Mouse (Mus musculus): ENCODE results near the gene Dctpp1. TPM values are rescaled to one million over a fixed set of nuclear protein-coding genes. Genes with fewer than 3 reads are reported as not detected.

Dctpp1 gene
- polyA plus RNA-seq, 1 experiment from 2014 or later, result 345 TPM

DNA sequence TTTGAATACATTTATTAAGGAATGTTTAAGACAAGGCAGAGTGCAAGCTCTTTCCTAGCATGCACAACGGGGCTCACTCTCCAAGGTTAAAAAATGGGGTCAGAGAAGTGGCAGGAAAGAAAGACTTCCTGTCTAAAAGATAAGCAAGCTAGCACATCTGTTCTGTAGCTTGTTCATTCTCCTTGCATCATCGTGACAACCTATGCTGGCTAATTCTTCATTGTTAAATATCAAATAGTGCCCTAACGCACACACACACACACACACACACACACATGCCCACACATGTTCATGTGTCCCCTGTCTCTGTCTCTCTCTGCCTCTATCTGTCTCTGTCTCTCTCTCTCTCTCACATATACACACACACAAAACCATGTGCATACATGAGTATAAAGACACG lies 20.6 kb upstream of the Dctpp1 start:
- DNase-seq (ENCODE audit: low spot score), result no peak
- Histone ChIP-seq H3K4me1 (peaks cover 25% of the 10 kb centered on the region), H3K9me3 (replicated peaks) (no peaks in the 10 kb centered on the region), H3K27ac (replicated peaks) (no peak overlapping the region), H3K36me3 (no peaks in the 10 kb centered on the region), H3K27me3 (ENCODE audit: low read depth, poor library complexity, severe bottlenecking) (no peaks in the 10 kb centered on the region), H3K4me3 (no peak overlapping the region)
- WGBS, result 81% methylated on average over 4 of the region's 4 CpGs

DNA sequence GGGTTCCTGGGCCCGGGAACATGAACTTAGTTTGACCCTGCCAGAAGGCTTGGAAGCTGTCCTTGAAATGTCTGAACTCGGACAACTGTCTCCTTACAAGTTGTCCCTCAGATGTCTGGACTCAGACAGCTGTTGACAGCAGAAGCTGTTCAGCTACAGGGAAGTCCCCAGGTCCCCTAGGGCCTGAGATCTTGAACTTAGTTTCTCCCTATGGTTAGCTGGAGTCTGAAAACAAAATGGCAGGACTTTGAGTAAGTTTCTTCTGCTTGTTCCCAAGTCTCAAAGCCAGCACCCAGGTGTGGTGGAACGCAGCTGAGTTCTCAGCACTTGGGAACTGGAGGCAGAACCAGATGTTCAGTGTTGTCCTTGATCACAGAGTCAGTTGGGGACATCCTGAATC lies 19.6 kb upstream of the Dctpp1 start:
- 87% methylated on average over 3 of the region's 3 CpGs for WGBS
- no peaks in the 10 kb centered on the region for H3K9me3 ChIP-seq (replicated peaks)
- no peak for DNase-seq (ENCODE audit: low spot score)
- H3K36me3 ChIP-seq, result no peaks in the 10 kb centered on the region
- H3K27me3 ChIP-seq (ENCODE audit: low read depth, poor library complexity, severe bottlenecking), result no peaks in the 10 kb centered on the region
- H3K4me3 ChIP-seq, result no peak overlapping the region
- no peak overlapping the region for H3K27ac ChIP-seq (replicated peaks)
- peaks cover 25% of the 10 kb centered on the region for H3K4me1 ChIP-seq

DNA sequence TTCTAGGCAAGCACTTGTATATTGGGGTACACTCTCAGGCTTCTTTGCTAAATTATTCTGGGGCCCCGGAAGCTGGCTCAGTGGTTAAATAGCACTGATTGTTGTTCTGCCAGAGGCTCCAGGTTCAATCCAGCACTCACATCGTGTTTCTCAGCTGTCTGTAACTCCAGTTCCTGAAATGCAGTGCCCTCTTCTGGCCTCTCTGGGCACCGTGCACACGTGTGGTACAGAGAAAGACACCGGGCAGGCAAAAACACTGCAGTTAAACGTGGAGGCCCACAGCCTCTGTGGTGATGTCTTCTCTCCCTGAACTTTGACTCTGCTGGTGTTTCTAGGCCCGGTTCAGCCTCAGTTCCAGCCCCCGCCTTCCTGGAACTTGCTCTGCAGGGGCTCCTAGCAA lies 17.8 kb upstream of the Dctpp1 start:
- H3K27ac ChIP-seq (replicated peaks), result peak overlapping the region; percentile 49; the same call in 1 of the 2 replicates
- DNase-seq (ENCODE audit: low spot score), result peak; percentile 49
- 26% methylated on average over 8 of the region's 8 CpGs for WGBS
- H3K36me3 ChIP-seq, result no peaks in the 10 kb centered on the region
- H3K4me3 ChIP-seq, result no peak overlapping the region
- H3K9me3 ChIP-seq (replicated peaks), result no peaks in the 10 kb centered on the region
- H3K27me3 ChIP-seq (ENCODE audit: low read depth, poor library complexity, severe bottlenecking), result no peaks in the 10 kb centered on the region
- peaks cover 33% of the 10 kb centered on the region for H3K4me1 ChIP-seq

DNA sequence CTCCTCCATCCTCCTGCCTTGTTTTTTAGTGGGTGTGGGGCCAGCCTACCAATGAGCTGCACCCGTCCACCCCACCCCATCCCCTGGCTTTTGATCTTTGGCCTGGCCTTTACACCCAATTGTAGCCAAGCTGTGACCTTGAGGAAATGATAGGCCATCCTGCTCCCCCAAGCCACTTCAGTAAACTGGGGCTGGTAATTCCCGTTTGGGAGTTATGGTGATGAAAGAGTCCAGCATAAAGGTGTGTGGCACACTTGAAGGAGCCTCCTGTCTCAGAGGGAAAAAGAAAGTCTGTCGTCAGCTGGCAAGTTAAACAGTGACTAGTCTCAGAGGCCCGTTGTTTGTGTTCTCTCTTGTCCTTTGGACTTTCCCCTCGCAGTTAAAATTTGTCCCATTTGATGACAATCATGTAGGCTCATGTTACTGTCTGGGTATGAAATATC lies 16.0 kb upstream of the Dctpp1 start:
- H3K36me3 ChIP-seq, result peaks cover 13% of the 10 kb centered on the region
- H3K4me1 ChIP-seq, result peaks cover 45% of the 10 kb centered on the region
- H3K9me3 ChIP-seq (replicated peaks), result no peaks in the 10 kb centered on the region; the same call in 1 of the 2 replicates
- no peaks in the 10 kb centered on the region for H3K27me3 ChIP-seq (ENCODE audit: low read depth, poor library complexity, severe bottlenecking)
- DNase-seq (ENCODE audit: low spot score), result no peak
- WGBS, result 80% methylated on average over 5 of the region's 5 CpGs
- H3K27ac ChIP-seq (replicated peaks), result no peak overlapping the region
- no peak overlapping the region for H3K4me3 ChIP-seq

DNA sequence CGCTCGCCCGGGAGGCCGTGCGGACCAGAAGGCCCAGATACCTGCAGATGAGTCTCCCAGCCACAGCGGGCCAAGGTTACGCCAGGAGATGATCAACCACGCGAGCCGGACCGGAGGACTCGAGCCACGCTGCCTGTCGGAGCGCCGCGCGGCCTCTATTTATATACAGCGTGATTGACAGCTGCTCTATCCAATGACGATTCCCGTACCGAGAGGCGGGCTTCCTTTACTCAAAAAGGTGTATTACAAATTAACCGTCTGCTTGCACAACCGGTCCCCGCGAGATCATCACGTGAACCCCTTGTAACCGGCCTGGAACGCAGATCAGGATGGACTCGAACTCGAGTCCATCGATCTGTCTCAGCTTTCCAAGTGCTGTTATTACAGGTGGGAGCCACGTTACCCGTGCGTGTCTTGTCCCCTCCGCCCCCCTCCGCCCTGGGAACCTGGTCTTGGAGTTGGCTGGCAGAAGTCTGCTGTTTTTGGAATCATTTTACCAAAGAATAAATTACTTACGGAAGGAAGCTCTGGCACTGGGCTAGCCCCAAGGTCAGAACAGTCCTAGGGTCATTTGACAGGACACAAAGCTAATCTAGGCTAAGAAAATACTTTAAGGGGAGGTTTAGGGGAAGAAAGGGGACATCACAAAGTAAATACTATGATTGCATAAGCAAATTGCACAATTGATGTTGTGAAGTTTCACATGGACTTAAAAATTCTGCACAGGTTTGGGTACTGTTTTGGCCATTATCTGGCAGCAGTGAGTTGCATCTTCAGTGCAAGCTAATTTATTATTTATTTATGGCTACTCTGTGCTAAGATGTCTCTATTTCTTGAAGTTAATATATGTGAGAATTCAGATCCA lies 13.6 kb upstream of the Dctpp1 start, which contains the start of gene Sephs2:
TSS of gene Sephs2 (minus strand) at position 131 of the 865 bp plus-strand sequence.
- Histone ChIP-seq H3K36me3 (peaks cover 36% of the 10 kb centered on the region), H3K27me3 (ENCODE audit: low read depth, poor library complexity, severe bottlenecking) (no peaks in the 10 kb centered on the region), H3K9me3 (replicated peaks) (no peaks in the 10 kb centered on the region; the same call in 1 of the 2 replicates), H3K27ac (replicated peaks) (peak within 1 kb of the TSS; percentile 95), H3K4me1 (peaks cover 43% of the 10 kb centered on the region), H3K4me3 (peak within 1 kb of the TSS; percentile 75)
- peak; percentile 89 for DNase-seq (ENCODE audit: low spot score)
- WGBS, result 3% methylated on average over 39 of the region's 39 CpGs

DNA sequence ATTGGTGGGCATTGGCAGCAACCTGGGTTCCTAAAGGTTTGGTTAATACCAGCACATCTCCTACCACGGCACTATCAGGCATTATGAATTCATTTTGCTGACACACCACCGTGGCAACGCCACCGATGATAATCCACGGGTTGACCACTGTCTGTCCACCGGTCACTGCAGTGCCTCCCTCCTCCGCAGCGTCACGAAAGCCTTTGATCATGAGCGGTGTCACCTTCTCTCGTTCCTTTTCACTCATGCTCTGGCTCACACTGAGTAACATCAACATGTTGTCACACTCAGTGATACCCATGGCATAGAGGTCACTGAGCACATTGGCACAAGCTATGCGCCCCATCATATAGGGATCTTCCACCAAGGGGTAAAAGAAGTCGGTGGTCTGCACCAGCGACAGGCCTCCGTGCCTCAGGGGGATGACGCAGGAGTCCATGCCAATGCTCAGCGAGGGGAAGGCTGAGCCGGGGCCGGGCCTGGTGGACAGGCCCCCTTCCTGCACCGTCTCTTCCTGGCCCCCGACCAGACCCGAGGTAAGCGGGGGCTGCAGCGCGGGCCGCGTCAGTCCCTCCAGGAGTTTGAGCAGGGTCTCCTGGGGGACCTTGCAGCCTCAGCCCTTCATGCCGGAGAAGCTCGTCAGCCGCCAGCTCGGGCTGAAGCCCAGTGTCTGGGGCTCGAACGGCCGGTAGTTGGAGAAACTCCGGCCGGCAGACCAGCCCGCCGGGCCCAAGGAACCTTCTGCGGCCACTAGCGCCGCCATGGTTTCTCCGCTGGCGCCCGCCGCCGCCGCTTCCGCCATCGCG lies 12.8 kb upstream of the Dctpp1 start:
- no peak for DNase-seq (ENCODE audit: low spot score)
- Histone ChIP-seq H3K27me3 (ENCODE audit: low read depth, poor library complexity, severe bottlenecking) (no peaks in the 10 kb centered on the region), H3K27ac (replicated peaks) (peak overlapping the region; percentile 95), H3K4me1 (peaks cover 35% of the 10 kb centered on the region), H3K36me3 (peaks cover 43% of the 10 kb centered on the region), H3K4me3 (peak overlapping the region; percentile 75), H3K9me3 (replicated peaks) (peaks cover 3% of the 10 kb centered on the region; the same call in 1 of the 2 replicates)
- WGBS, result 17% methylated on average over 50 of the region's 50 CpGs

DNA sequence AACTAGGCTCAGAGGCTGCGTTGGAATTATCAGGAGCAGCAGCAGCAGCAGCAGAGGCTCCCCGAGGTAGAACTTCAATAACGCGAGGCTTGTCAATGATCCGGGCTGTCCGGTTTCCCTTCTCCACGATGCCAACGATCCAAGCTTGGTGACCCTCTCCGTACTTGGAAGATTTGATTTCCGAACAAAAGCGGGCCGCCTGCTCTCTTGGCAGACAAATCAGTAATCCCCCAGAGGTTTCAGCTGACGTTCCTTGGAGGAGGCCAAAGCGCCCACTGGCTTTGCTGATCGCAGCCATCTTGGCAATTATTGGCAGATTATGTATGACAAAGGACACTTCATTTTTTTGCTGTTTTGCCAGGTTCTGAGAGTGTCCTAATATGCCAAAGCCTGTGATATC lies 12.1 kb upstream of the Dctpp1 start:
- H3K9me3 ChIP-seq (replicated peaks), result peaks cover 5% of the 10 kb centered on the region; the same call in 1 of the 2 replicates
- H3K27me3 ChIP-seq (ENCODE audit: low read depth, poor library complexity, severe bottlenecking), result no peaks in the 10 kb centered on the region
- 95% methylated on average over 15 of the region's 15 CpGs for WGBS
- no peak for DNase-seq (ENCODE audit: low spot score)
- H3K4me3 ChIP-seq, result peak overlapping the region; percentile 75
- H3K4me1 ChIP-seq, result peaks cover 30% of the 10 kb centered on the region
- H3K27ac ChIP-seq (replicated peaks), result no peak overlapping the region
- H3K36me3 ChIP-seq, result peaks cover 44% of the 10 kb centered on the region

DNA sequence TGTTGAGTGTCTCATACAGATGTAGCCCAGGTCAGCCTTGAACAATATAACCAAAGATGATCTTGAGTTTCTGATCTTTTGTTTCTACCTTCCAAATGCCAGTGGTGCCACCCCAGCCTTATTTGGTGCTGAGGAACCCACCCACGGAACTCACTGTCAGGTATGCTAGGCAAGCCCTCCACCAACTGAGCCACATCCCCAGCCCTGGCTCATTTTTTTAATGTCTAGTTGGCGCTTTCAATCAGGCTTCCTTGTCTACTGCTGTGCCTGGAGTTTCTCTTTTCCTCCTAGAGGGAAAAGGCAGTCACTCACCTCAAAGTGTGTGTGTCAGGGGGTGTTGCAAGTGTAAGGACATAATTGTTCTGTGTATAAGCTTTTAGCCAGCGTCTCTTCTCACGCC lies 10.6 kb upstream of the Dctpp1 start:
- no peak overlapping the region for H3K27ac ChIP-seq (replicated peaks)
- DNase-seq (ENCODE audit: low spot score), result no peak
- 94% methylated on average over 4 of the region's 4 CpGs for WGBS
- no peak overlapping the region for H3K4me3 ChIP-seq
- peaks cover 5% of the 10 kb centered on the region; the same call in 1 of the 2 replicates for H3K9me3 ChIP-seq (replicated peaks)
- no peaks in the 10 kb centered on the region for H3K27me3 ChIP-seq (ENCODE audit: low read depth, poor library complexity, severe bottlenecking)
- H3K36me3 ChIP-seq, result peaks cover 44% of the 10 kb centered on the region
- peaks cover 20% of the 10 kb centered on the region for H3K4me1 ChIP-seq

DNA sequence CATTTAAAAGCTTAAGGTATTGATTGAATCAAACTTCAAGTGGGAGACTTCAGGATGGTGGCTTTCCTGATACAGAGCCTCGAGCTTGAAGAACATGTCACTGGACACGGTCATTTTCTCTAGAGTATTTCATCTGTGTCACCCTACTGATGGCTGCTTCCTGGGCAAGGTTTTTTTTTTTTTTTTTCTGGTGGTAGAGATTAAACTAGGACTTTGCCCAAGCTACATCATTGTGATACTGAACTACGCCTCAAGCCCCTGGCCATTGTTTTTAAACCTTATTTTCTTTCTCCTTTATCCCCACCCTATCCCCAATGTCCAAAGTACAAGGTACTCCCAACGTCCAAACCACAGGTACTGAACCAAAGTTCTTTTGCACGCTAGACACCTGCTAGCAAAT lies 10.2 kb upstream of the Dctpp1 start:
- no peak overlapping the region for H3K27ac ChIP-seq (replicated peaks)
- peaks cover 20% of the 10 kb centered on the region for H3K4me1 ChIP-seq
- 89% methylated on average over 5 of the region's 5 CpGs for WGBS
- H3K4me3 ChIP-seq, result no peak overlapping the region
- DNase-seq (ENCODE audit: low spot score), result no peak
- H3K9me3 ChIP-seq (replicated peaks), result peaks cover 5% of the 10 kb centered on the region; the same call in 1 of the 2 replicates
- H3K27me3 ChIP-seq (ENCODE audit: low read depth, poor library complexity, severe bottlenecking), result no peaks in the 10 kb centered on the region
- H3K36me3 ChIP-seq, result peaks cover 44% of the 10 kb centered on the region

DNA sequence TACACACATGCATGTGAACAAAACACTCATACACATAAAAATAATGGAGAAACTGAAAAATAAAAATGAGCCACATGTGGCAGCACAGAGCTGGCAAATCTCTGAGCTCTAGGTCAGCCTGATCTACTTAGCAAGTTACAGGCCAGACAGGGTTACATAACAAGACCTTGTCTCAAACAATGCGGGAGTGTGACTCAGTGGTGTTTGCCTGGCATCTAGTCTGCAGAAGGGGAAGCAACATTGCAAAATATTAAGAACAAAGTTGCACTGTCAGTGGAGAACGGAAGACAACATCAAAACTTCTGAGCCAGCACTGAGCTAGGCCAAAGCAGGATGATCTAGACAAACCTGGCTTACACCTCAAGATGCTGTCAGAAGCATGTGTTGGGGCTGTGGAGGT lies 9.7 kb upstream of the Dctpp1 start:
- Histone ChIP-seq H3K36me3 (peaks cover 44% of the 10 kb centered on the region), H3K4me3 (no peak overlapping the region), H3K27ac (replicated peaks) (no peak overlapping the region), H3K4me1 (peaks cover 20% of the 10 kb centered on the region), H3K9me3 (replicated peaks) (peaks cover 5% of the 10 kb centered on the region; the same call in 1 of the 2 replicates), H3K27me3 (ENCODE audit: low read depth, poor library complexity, severe bottlenecking) (no peaks in the 10 kb centered on the region)
- WGBS, result 94% methylated on average over 2 of the region's 2 CpGs
- DNase-seq (ENCODE audit: low spot score), result no peak

DNA sequence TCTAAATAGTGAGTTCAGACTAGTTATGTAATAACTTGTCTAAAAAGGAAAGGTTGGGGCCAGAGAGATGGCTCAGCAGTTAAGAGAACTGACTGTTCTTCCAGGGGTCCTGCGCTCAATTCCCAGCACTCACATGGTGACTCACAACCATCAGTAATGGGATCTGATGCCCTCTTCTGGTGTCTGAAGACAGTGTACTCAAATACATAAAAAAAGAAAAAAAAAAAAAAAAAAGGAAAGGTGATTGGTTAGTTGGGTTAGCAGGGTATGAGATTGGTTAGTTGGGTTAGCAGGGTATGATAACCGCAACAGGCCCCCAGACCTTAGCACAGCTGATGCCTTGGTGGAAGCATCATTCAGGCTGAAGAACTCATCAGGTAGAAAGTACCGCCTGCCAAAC lies 3.0 kb upstream of the Dctpp1 start:
- Histone ChIP-seq H3K4me1 (peaks cover 24% of the 10 kb centered on the region), H3K27me3 (ENCODE audit: low read depth, poor library complexity, severe bottlenecking) (no peaks in the 10 kb centered on the region), H3K27ac (replicated peaks) (no peak overlapping the region), H3K36me3 (peaks cover 10% of the 10 kb centered on the region), H3K9me3 (replicated peaks) (0 out of 2 replicates have a peak, but pooled peaks cover 4% of the 10 kb centered on the region), H3K4me3 (no peak overlapping the region)
- 93% methylated on average over 3 of the region's 3 CpGs for WGBS
- no peak for DNase-seq (ENCODE audit: low spot score)

DNA sequence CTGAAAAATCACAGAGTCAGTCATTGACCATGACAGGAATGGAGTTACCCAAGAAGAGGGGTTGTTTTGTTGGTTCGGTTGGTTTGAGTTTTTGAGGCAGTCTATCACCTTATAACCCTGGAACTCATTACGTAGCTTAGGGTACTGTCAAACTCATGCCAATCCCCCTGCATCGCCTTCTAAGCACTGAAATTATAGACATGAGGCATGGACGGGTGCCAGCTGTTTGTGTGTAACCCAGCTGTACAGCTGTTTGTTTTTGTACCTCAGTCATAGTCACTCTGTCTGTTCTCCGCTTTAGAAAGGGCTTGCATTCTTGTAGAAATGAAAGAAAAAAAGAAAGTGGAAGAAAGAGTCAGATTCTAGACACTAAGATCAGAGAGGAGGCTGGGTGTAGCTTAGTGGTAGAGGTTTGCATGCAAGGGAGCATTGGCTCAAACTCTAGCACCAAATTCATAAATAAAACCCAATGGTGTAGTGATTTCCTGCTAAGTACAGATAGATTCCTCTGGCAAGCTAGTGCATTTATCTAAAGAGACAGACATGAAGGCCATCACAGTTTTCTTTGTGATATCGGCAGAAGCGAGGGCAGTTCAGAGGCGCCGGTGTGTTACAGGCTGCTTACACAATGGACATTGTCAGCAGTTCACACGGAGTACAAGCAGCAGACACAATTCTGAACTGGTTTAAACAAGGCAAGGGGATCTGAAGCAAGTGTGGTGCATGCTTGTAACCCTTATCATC lies 1.9 kb upstream of the Dctpp1 start:
- H3K4me1 ChIP-seq, result peaks cover 24% of the 10 kb centered on the region
- H3K4me3 ChIP-seq, result no peak overlapping the region
- H3K27ac ChIP-seq (replicated peaks), result no peak overlapping the region
- 86% methylated on average over 10 of the region's 10 CpGs for WGBS
- H3K27me3 ChIP-seq (ENCODE audit: low read depth, poor library complexity, severe bottlenecking), result no peaks in the 10 kb centered on the region
- no peaks in the 10 kb centered on the region for H3K9me3 ChIP-seq (replicated peaks)
- no peak for DNase-seq (ENCODE audit: low spot score)
- H3K36me3 ChIP-seq, result peaks cover 19% of the 10 kb centered on the region
